Mouse (Mus musculus) splenic B cell, adult 2 months (primary cell): Measurements from ENCODE around the gene Itga9.

Experiments
- DNase-seq: peaks from one replicate; pipeline ENCODE4 v3.0.0-alpha.2; 2011; ENCODE audit warnings: low read depth, low spot score
- H3K27me3 ChIP-seq: 2 replicates; pipeline ENCODE4 v1.6.1; 2012; ENCODE audit warnings: mild to moderate bottlenecking, low read length, moderate library complexity, mixed read lengths; ENCODE audit not compliant: control insufficient read depth, poor library complexity, insufficient read depth, severe bottlenecking
- H3K36me3 ChIP-seq: 2 replicates; pipeline ENCODE4 v1.6.1; 2012; ENCODE audit warnings: mild to moderate bottlenecking, low read length, moderate library complexity, mixed read lengths; ENCODE audit not compliant: control insufficient read depth, poor library complexity, insufficient read depth, severe bottlenecking

The Itga9 gene

DNA sequence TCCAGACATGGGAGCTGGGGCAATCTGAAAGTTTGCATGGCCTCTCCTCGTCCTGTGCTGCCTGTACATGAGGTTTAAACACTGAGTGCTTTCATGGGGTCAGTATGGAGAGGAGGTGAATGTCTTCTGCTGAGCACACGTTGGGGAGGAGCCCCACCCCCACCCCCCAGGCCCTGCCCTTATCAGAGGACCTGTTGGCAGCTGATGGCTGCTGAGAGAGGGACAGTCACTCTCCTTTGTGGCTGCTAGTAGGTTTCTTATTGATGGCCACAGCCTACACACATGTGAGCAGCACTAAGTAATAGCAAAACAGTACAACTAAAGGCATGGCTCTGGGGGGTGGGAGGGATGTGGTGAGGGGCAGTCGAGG, 215.7 kb downstream of the Itga9 start:
- H3K27me3 ChIP-seq, result no peaks in the 10 kb centered on the region
- H3K36me3 ChIP-seq, result no peaks in the 10 kb centered on the region

DNA sequence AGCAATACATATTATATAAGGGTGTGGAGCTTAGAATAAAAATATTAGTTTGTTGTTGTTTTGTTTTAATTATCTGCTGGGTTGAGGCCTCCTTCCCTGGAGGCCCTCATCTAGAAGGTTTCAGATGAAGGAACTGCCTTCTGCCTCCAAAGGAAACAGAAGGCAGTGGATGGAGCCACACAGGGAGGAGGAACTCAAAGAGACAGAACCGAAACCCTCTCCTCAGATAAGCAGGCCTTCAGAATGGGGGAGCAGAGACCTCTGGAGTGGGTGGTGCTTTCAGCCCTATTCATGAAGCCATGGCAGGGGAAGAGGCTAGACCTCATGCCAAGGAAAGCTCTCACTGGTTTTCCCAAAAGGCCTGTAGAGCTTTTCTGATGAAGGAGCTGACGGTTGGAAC, 216.1 kb downstream of the Itga9 start:
- Histone ChIP-seq H3K36me3 (no peaks in the 10 kb centered on the region), H3K27me3 (no peaks in the 10 kb centered on the region)
- no peak for DNase-seq

More for the DNA sequence above, 215.7 kb downstream of the Itga9 start:
- DNase-seq, result no peak

DNA sequence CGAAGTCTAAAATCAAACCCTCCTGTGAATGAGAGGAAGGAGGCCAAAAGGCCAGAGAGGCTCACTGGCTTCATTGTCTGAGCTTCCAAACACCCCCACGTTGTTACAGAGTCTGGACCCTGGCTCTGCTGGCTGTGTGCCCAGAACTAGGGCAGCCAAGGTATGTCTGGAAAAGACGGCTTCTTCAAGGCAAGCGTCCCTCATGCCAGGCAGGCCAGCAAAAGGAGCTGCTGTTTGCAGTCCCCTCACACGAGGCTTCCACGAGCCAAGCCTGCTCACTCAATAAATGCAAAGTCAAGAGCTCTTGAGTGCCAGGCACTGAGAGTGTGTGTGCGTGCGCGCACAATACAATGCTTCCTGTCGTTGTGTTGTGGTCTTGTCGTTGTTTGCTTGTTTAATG, 224.6 kb downstream of the Itga9 start:
- DNase-seq, result no peak
- no peaks in the 10 kb centered on the region for H3K36me3 ChIP-seq
- no peaks in the 10 kb centered on the region for H3K27me3 ChIP-seq

DNA sequence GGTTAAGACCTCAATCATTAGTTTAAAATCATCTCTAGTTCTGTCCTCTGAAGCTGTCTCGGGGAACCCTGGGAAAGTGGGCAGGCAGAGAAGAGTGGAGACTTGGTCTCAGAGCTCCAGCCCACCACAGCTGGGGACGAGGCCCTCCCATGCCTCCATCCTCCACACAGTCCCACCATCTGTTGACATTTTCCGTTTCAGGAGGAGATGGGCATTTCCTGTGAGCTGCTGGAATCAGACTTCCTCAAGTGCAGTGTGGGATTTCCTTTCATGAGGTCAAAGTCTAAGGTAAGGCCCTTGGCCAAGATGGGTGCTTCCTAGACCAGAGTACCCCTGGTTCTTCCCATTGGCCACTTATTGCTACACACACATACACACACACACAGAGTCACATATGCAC, 226.0 kb downstream of the Itga9 start:
- DNase-seq, result no peak
- no peaks in the 10 kb centered on the region for H3K36me3 ChIP-seq
- H3K27me3 ChIP-seq, result no peaks in the 10 kb centered on the region

DNA sequence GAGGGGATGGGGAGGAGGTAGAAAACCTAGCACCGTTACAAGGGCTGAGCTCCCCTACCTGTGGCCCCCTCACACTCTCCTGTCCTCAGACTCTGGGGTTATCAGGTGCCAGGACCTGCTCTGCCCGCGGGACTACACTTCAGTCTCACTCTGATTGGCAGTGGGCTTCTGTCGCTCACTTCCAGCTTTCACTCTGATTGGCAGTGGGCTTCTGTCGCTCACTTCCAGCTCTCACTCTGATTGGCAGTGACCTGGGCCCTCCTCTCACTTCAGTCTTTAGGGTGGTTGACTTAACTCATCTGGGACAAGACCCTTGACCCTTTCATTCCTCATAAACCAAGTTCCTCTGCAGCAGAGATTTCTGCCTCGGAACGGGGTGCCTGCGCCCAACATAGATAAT, 226.9 kb downstream of the Itga9 start:
- H3K36me3 ChIP-seq, result no peaks in the 10 kb centered on the region
- no peak for DNase-seq
- H3K27me3 ChIP-seq, result no peaks in the 10 kb centered on the region

DNA sequence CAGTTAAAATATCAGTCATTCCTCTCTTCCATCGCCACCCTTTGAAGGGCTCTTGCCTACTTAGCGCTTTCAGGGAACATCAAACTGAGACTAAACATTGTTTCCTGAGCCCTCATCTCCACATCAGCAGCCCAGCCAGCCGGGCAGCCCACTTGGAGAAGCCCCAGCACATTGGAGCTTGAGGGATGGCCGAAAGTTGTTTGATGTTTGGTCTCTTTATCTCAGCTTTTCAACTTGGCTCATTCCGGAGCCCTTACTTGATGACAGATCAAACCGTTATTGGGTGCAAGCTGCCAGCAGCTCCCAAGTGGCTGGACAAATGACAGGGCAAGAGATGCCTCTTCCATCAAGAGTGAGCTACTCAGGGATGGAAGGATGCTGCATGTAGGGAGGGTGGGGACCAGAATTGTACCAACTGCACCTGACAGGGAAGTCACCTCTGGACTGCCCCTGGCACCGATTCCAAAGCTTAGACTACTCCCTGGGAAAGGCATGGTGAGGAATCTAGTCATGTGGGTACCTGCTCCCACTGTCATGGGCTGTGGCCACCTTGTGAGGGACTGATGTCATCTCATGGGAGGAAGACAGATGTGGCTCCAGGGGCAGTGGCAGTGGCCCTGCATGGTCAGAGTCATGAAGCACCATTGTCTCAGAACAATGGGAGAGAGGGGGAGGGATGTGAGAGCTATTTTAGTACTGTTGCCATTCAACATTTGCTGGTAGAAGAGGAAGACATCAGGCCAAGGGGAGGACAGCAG, 232.6 kb downstream of the Itga9 start:
- no peaks in the 10 kb centered on the region for H3K27me3 ChIP-seq
- H3K36me3 ChIP-seq, result no peaks in the 10 kb centered on the region
- DNase-seq, result no peak

DNA sequence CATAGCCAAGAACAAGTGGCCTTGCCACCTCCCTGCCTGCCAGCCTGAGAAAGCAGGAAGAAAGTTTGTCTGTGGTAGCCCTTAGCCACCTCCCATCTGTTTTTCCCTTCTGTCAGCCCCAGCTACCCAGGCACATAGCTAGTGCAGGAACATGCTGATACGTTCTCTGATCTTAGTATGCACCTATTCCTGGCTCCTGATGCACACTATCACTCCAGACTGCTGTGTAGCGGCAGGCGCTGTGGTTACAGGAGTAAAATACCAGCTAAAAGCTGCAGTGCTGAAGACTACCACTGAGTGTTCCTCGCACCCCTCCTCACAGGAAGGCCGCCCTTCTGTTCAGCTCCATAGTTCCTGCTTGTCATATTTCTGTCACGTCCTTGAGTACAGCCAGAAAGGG, 234.8 kb downstream of the Itga9 start:
- no peak for DNase-seq
- Histone ChIP-seq H3K36me3 (no peaks in the 10 kb centered on the region), H3K27me3 (no peaks in the 10 kb centered on the region)

DNA sequence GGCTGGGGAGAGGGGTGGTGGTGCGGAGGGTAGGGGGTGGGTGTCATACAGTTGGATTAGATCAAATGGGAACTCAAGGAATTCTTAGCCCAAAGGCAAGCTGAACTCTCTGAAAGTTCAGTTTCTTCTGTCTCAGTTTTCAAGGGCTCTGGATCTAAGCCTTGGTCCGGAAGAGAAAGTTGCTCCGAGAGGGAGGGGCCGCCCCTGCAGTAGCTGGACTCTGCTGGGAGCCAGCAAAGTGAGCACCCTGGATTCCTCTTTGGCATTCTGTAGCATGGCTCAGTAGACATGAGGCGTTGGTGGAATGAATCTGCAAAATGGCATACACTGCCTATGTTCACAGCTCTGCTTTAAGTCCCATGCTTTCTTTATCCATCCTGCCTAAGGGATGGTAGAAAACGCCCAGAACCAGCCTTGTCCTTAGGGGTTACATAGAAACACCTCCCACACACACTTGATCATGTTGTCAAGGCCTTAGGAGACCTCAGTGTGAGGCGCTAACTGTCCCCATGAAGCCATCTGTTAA, 235.5 kb downstream of the Itga9 start:
- DNase-seq, result no peak
- H3K27me3 ChIP-seq, result no peaks in the 10 kb centered on the region
- H3K36me3 ChIP-seq, result no peaks in the 10 kb centered on the region

DNA sequence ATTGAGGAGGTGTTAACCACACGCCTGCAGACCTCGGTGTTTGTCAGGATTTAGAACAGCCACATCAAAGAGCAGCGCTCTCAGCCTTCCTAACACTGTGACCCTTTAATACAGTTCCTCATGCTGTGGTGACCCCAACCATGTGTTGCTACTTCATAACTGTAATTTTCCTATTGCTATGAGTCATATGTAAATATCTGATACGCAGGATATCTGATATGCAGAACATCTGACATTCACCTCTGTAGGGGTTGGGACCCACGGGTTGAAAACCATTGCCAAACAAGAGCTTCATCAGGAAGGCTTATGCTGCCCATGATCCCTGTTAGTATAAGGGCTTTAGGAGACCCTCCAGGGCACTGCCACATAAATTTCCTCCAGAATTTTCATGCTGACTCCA, 237.2 kb downstream of the Itga9 start:
- no peak for DNase-seq
- Histone ChIP-seq H3K27me3 (no peaks in the 10 kb centered on the region), H3K36me3 (no peaks in the 10 kb centered on the region)

DNA sequence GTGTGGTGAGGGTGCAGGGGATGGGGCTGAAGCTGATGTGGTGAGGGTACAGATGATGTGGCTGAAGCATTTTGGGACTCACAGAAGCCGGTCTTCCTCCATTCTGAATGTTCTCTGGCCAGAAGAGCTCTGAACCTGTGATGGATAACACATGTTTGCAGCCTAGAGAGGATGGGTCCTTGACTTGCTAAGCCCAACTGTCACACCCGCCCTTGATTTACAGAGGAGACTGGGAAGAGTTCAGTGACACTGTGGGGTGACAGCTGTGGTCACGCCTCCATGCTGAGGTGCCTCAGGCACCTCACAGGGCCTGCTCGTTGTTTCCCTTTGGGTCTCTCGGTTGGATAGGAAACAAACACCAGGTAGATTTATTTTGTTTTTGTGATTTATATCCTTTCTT, 238.5 kb downstream of the Itga9 start:
- no peak for DNase-seq
- Histone ChIP-seq H3K27me3 (no peaks in the 10 kb centered on the region), H3K36me3 (no peaks in the 10 kb centered on the region)

DNA sequence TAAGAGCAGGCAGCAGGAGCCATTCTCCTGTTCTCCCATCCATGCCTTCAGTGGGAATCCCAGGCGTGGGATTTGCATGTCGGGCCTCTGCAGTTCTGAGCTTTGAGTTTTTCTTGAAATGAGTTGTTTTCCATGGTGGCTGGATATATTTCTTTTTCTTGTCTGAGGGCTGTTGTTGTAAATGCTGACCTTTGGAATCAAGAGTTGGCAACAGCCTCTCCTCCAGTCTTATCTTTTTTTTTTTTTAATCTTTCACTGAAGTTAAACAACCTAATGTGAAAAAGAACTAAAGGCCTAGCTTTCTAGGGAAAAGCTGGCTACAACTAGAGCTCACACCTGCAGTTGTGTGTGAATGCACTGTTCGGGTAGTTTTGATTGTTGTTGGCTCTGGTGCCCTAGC, 240.3 kb downstream of the Itga9 start:
- no peaks in the 10 kb centered on the region for H3K36me3 ChIP-seq
- H3K27me3 ChIP-seq, result no peaks in the 10 kb centered on the region
- DNase-seq, result no peak

DNA sequence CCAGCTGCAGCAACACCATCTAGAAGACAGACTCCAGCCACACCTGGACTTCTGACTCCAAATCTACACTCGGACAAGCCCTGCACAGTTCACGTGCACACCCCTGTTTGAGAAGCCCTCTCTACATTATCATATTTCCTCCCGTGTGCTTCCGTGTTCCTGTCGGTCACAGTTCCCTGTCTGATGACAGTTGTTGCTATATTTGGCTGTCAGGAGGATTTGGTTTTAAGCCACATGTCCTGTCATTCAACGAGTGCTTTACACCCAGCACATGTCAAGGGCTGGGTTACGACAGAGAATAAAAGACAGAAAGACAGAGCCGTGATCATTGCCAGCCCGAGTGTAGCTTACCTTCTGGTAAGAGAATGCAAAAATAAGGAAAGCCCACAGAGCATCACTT, 250.2 kb downstream of the Itga9 start:
- H3K36me3 ChIP-seq, result no peaks in the 10 kb centered on the region
- DNase-seq, result peak; percentile 16
- H3K27me3 ChIP-seq, result no peaks in the 10 kb centered on the region

DNA sequence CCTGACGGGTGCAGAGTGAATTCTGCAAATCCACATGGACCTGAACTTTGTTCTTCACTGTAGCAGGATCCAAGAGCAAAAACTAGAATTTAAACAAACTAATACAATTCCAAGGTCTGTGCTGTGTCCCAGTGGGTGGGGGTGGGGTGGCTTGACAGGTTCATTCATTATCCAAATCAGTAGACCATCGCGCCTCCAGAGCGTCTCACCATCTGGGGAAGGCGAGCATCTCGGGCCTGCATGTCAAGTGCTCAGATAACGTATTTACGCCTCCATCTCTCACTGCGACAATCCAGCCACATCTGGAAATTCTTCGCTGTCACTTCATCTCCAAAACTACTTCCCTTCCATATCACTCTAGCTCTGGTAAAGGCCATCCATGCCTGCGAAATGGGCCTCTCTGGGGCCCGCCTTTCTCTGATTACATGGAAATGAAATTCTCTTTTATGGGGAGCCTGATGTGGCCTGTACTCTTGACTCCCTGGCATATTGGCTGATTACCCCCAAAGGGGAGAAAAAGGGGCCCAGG, 254.2 kb downstream of the Itga9 start:
- Histone ChIP-seq H3K27me3 (no peaks in the 10 kb centered on the region), H3K36me3 (no peaks in the 10 kb centered on the region)
- no peak for DNase-seq

DNA sequence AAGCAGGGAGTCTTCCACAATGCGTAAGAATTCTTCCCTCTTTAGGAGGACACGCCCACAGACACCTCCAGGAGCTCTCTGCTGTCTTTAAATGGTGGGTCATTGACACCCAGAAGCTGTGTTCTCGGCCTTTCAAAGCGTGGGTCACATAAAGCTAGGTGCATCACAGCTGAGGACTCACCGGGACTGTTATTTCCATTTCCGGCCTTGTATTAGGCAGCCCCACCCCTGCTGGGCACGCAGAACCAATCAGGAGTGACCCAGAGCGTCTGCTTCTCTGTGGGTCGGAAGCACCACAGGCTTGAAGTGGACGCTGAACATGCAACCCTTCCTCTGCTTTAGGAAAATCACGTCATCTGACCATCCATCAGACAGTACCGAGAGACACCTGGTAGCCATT, 255.7 kb downstream of the Itga9 start:
- no peak for DNase-seq
- H3K36me3 ChIP-seq, result no peaks in the 10 kb centered on the region

DNA sequence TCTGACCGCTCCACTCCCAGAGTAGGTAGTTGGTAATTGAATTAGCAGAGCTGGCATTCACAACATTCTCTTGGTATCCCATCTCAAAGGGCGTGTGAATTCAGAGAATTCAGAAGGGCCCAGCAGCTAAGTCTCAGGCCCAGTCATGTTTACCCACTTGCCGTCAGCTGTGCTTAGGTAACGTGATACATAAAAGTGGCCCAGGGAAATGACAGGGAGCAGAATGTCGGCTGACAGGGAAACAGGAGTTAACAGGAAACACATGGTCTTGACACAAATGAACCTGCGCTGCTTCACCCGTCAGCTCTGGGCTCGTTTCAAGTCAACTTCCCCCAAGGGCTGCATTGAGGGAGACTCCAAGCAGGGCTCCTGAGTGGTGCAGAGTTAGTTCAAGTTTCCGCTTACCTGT, 256.4 kb downstream of the Itga9 start:
- Histone ChIP-seq H3K27me3 (no peaks in the 10 kb centered on the region), H3K36me3 (no peaks in the 10 kb centered on the region)
- no peak for DNase-seq

More for the DNA sequence above, 255.7 kb downstream of the Itga9 start:
- H3K27me3 ChIP-seq, result no peaks in the 10 kb centered on the region

DNA sequence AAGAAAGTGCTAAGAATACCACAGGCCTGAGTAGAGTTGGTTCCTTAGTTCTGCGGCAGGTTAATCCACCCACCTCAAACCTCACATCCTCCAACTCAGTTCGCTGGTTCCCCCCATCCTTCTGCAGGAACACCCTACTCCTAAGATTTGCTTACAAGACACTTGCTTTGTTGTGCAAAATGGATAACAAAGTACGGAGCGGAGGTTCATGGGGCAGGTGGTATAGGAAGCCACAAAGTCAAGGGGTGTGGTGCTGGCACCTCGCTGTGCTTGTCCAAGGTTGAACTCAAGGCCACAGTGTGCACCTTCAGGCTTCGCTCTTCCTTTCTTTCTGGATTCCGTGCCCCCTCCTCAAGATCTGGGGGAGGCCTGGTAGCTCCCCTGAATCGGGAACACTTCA, 257.0 kb downstream of the Itga9 start:
- H3K27me3 ChIP-seq, result no peaks in the 10 kb centered on the region
- DNase-seq, result no peak
- no peaks in the 10 kb centered on the region for H3K36me3 ChIP-seq
